Mouse (Mus musculus) kidney, postnatal 0 days (tissue): ENCODE measurements around the gene Grasp. TPM values are rescaled to one million over a fixed set of nuclear protein-coding genes. Genes with fewer than 3 reads are reported as not detected.

Experiments used
- ATAC-seq: fragments of 200-750 bp; cut with Nextera tagmentation; replicated peaks from 2 replicates; pipeline ENCODE4 v1.8.0; 2017; ENCODE audit warnings: low read depth, moderate number of reproducible peaks, moderate TSS enrichment, moderate library complexity; ENCODE audit not compliant: low FRiP score
- DNase-seq: peaks from one replicate; pipeline ENCODE4 v3.0.0-alpha.2; 2016; ENCODE audit warnings: low spot score
- H3K27ac ChIP-seq: fragments of 300-500 bp; sonication (generic); 2 replicates; pipeline ENCODE4 v1.5.1; 2014; ENCODE audit warnings: mild to moderate bottlenecking
- H3K27me3 ChIP-seq: fragments of 300-500 bp; sonication (generic); 2 replicates; pipeline ENCODE4 v1.6.1; 2014; ENCODE audit warnings: low read length, mixed read lengths; ENCODE audit not compliant: insufficient read depth
- H3K36me3 ChIP-seq: fragments of 300-500 bp; sonication (generic); 2 replicates; pipeline ENCODE4 v1.6.1; 2014; ENCODE audit warnings: low read length, mixed read lengths; ENCODE audit not compliant: insufficient read depth
- H3K4me1 ChIP-seq: fragments of 300-500 bp; sonication (generic); replicated peaks from 2 replicates; pipeline ENCODE4 v1.6.1; 2014; ENCODE audit warnings: antibody characterized with exemption, low read length, mixed read lengths; ENCODE audit not compliant: insufficient read depth
- H3K4me2 ChIP-seq: fragments of 300-500 bp; sonication (generic); 2 replicates; pipeline ENCODE4 v1.6.1; 2014; ENCODE audit warnings: mild to moderate bottlenecking, low read length, moderate library complexity, mixed read lengths
- H3K4me3 ChIP-seq: fragments of 300-500 bp; sonication (generic); replicated peaks from 2 replicates; pipeline ENCODE4 v1.5.1; 2014; ENCODE audit warnings: low read depth, low read length
- H3K9ac ChIP-seq: fragments of 300-500 bp; sonication (generic); 2 replicates; pipeline ENCODE4 v1.6.1; 2014; ENCODE audit warnings: low read depth, low read length
- H3K9me3 ChIP-seq: fragments of 300-500 bp; sonication (generic); replicated peaks from 2 replicates; pipeline ENCODE4 v1.6.1; 2016; ENCODE audit warnings: low read length, inconsistent platforms, mixed read lengths
- CTCF ChIP-seq: IDR thresholded peaks from 2 replicates; pipeline ENCODE4 v1.5.1; 2016; ENCODE audit warnings: antibody characterized with exemption, low read depth, mild to moderate bottlenecking, moderate library complexity
- WGBS: fragments of 180-500 bp; shearing (Covaris S2); extraction: QIAGEN DNeasy Blood & Tissue Kit; methylation state at CpG from one replicate; pipeline ENCODE4 v1.1.7; 2014; 5-methylcytosine and 5-hydroxymethylcytosine counted together
- polyA plus RNA-seq: library from polyadenylated mRNA; unstranded; fragments of >200 nt; fragmentation: Nextera tagmentation; extraction: Ambion mirVana; gene quantifications from 2 replicates; pipeline ENCODE4 v1.2.1, GENCODE M21; 2015

Grasp gene
- polyA plus RNA-seq, 1 experiment from 2014 or later: 3.7 TPM

DNA sequence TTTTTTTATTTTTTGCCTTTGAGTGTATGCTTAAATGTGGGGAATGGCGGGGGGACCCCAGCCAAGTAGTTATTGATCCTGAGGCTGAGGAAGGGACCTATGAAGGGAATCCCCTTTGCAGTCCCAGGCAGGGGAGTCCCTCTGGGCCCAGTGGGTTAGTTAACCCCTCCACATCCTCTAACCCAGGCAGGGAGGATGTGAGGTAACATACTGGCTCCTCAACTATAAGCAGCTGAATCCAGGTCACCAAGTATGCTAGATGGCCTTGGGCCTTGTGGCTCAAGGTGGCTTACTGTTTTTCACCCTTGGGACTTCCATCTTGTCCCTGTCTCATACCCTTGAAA is 23.1 kb downstream of the Grasp start:
- Histone ChIP-seq H3K36me3 (no peaks in the 10 kb centered on the region), H3K27ac (peak overlapping the region; percentile 87; the same call in 1 of the 2 replicates), H3K9me3 (no peaks in the 10 kb centered on the region), H3K4me1 (peaks cover 9% of the 10 kb centered on the region; the same call in 1 of the 2 replicates), H3K9ac (no peak overlapping the region; the same call in 1 of the 2 replicates), H3K4me2 (peak overlapping the region; percentile 61), H3K4me3 (no peak overlapping the region), H3K27me3 (no peaks in the 10 kb centered on the region)
- ATAC-seq (no peak), DNase-seq (no peak)
- no peak for TF ChIP-seq CTCF
- 100% methylated on average over 1 of the region's 1 CpGs for WGBS

DNA sequence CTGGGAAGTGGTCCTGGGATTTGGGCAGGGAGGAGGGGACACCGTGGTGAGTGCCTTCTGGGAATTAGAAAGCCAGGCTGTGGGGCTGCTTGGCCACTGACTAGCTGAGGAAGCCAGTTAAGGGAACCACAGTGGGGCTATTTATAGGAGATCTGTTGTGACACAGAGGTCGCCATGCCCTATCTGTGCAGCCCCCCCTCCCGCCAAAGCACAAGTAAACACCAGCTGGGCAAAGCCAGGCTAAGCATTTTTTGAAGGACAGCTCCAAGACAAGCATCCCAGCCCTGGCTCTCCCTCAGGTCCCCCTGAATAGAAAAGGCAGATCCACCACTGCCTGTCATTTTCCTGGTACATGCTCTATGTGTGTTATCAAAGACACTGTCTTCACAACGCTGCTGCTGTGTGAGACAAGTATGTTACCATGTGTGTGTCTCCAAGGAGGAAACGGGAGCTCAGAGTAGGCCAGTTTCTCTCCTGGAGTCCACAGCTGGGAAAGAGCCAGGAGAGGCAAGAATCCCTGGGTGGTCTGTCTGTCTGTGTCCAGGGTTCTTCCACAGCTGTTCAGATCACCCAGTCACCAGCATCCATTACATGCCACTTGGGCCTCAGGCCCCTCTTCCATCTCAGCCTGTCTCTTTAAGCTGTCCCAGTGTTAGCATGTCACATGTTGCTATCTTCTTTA is 24.2 kb downstream of the Grasp start:
- ATAC-seq (no peak), DNase-seq (no peak)
- TF ChIP-seq CTCF: no peak
- Histone ChIP-seq H3K4me3 (no peak overlapping the region), H3K27me3 (no peaks in the 10 kb centered on the region), H3K27ac (no peak overlapping the region), H3K4me2 (no peak overlapping the region), H3K36me3 (no peaks in the 10 kb centered on the region), H3K9ac (no peak overlapping the region), H3K9me3 (no peaks in the 10 kb centered on the region), H3K4me1 (peaks cover 9% of the 10 kb centered on the region; the same call in 1 of the 2 replicates)
- 67% methylated on average over 5 of the region's 5 CpGs for WGBS

DNA sequence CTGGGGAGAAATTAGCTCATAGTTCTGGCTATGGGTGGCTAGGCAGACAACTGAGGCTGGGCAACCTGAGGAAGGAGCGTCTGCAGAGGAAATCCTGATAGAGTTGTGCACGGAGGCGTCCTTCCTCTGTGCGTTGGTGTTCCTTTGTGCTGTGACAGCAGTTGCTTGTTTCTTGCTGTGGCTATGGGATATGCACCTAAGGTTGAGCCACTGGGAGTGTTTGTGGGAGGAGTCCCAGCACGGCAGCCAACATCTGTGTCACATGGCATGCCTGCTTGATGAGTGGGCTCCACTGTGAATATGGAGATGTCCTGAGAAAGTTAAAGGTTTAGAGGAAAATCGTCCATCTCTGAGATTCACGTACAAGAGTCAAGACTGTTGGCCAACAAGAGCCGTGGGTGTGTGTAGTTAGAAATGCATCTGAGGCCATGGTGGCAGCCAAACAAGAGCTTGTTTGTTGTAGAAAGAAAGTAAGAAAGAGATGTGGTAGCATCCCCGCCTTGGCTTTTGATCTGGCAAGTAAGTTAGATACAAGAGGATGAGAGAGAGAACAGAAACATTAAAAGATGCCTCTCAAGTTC is 26.3 kb downstream of the Grasp start:
- no peaks in the 10 kb centered on the region for H3K27me3 ChIP-seq
- TF ChIP-seq CTCF: no peak
- H3K9ac ChIP-seq: no peak overlapping the region
- H3K27ac ChIP-seq: no peak overlapping the region
- H3K4me2 ChIP-seq: no peak overlapping the region
- no peak for ATAC-seq
- WGBS: 71% methylated on average over 9 of the region's 9 CpGs
- no peak for DNase-seq
- H3K4me1 ChIP-seq: peaks cover 14% of the 10 kb centered on the region; the same call in 1 of the 2 replicates
- no peaks in the 10 kb centered on the region for H3K9me3 ChIP-seq
- H3K4me3 ChIP-seq: no peak overlapping the region
- no peaks in the 10 kb centered on the region for H3K36me3 ChIP-seq

DNA sequence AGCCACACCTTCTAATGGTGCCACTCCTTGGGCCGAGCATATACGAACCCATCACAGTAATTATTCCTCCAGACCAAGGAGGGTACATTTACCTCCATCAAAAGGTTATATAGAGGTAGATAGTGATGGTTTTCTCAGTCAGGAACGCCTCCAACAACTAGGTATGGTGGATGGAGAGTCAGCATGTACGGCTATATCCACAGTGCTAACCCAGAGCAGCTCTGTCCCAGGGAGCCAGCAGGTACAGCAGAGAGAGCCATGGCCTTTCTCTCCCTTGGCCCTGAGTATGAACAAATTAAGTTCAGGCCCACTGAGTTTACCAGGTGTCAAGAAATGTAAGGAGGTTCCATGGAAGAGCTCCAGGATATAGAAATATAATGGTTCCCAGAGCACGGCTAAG is 27.9 kb downstream of the Grasp start:
- Histone ChIP-seq H3K4me2 (no peak overlapping the region), H3K36me3 (no peaks in the 10 kb centered on the region), H3K27ac (no peak overlapping the region), H3K9ac (no peak overlapping the region), H3K4me3 (no peak overlapping the region), H3K4me1 (peaks cover 8% of the 10 kb centered on the region; the same call in 1 of the 2 replicates), H3K27me3 (no peaks in the 10 kb centered on the region), H3K9me3 (no peaks in the 10 kb centered on the region)
- DNase-seq (no peak), ATAC-seq (no peak)
- WGBS: 90% methylated on average over 5 of the region's 5 CpGs
- TF ChIP-seq CTCF: no peak

DNA sequence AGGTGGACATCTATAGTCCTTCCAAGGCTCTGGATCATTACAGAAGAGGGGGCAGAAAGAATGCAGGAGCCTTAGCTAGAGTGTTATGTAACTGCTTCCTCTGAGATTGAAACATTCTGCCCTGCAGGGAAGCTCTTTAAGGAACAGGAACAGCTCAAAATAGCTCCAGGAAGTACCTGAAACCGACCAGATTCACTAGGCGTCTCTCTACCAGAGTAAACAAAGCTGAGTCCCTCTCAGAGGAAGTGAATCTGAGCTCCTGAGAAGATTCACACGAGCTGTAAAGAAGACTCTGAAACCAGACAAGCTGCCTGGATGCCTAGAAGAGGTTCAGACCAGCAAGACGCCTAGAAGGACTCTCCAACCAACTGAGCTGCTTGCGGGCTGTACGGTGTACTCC is 28.6 kb downstream of the Grasp start:
- Histone ChIP-seq H3K4me3 (no peak overlapping the region), H3K9me3 (no peaks in the 10 kb centered on the region), H3K27me3 (no peaks in the 10 kb centered on the region), H3K4me2 (no peak overlapping the region), H3K36me3 (no peaks in the 10 kb centered on the region), H3K27ac (no peak overlapping the region), H3K9ac (no peak overlapping the region), H3K4me1 (0 out of 2 replicates have a peak, but pooled peaks cover 5% of the 10 kb centered on the region)
- WGBS: 79% methylated on average over 6 of the region's 6 CpGs
- TF ChIP-seq CTCF: no peak
- DNase-seq: no peak
- ATAC-seq: no peak

DNA sequence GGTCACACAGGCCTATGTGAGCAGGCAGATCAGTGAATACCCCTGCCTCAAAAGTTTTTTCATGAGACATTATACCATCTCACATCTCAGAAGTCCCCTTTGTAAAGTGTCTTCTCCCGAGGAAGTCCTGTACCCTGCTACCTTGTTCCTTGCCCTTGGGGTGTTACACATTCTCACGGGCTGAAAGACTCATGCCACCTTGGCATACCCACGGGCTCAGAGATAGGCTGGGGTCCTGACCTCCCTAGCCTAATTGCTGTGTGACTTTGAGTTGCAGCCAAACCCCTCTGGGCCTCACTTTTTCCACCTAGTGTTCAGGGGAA is 29.5 kb downstream of the Grasp start:
- H3K4me1 ChIP-seq: 0 out of 2 replicates have a peak, but pooled peaks cover 5% of the 10 kb centered on the region
- 37% methylated on average over 3 of the region's 3 CpGs for WGBS
- no peak for ATAC-seq

More for the DNA sequence above, 29.5 kb downstream of the Grasp start:
- Histone ChIP-seq H3K36me3 (no peaks in the 10 kb centered on the region), H3K9ac (no peak overlapping the region), H3K9me3 (no peaks in the 10 kb centered on the region), H3K4me3 (peak overlapping the region; percentile 59), H3K27me3 (no peaks in the 10 kb centered on the region), H3K4me2 (peak overlapping the region; percentile 91), H3K27ac (no peak overlapping the region)
- no peak for DNase-seq
- TF ChIP-seq CTCF: no peak
